Mouse (Mus musculus): ENCODE results near the gene Adcy3.

Gene Adcy3

GRCm38 (mm10) chr12:4132941-4133846, at the start of gene Adcy3:
Gene Adcy3 (plus strand): TSS chr12:4133103.
- peak; percentile 47 for DNase-seq

GRCm38 (mm10) chr12:4083441-4083840, 49.5 kb upstream of the Adcy3 start:
- DNase-seq: no peak

GRCm38 (mm10) chr12:4107383-4107782, 25.5 kb upstream of the Adcy3 start:
- DNase-seq: peak; percentile 78

- DNase-seq: peak; percentile 8
Measured at GRCm38 (mm10) chr12:4116132-4116531, 16.8 kb upstream of the Adcy3 start.

- no peak for DNase-seq
Measured at GRCm38 (mm10) chr12:4117136-4117535, 15.8 kb upstream of the Adcy3 start.

- no peak for DNase-seq
Measured at GRCm38 (mm10) chr12:4117579-4117978, 15.3 kb upstream of the Adcy3 start.

- DNase-seq: no peak
Measured at GRCm38 (mm10) chr12:4127346-4127745, 5.6 kb upstream of the Adcy3 start.

- DNase-seq: no peak
Measured at GRCm38 (mm10) chr12:4133847-4134212, 927 bp downstream of the Adcy3 start.

GRCm38 (mm10) chr12:4143179-4143578, 10.3 kb downstream of the Adcy3 start:
- no peak for DNase-seq

- no peak for DNase-seq
Measured at GRCm38 (mm10) chr12:4150936-4151335, 18.0 kb downstream of the Adcy3 start.

GRCm38 (mm10) chr12:4151969-4152368, 19.1 kb downstream of the Adcy3 start:
- no peak for DNase-seq

- no peak for DNase-seq
Measured at GRCm38 (mm10) chr12:4157466-4157865, 24.6 kb downstream of the Adcy3 start.

- DNase-seq: no peak
Measured at GRCm38 (mm10) chr12:4158179-4158578, 25.3 kb downstream of the Adcy3 start.

GRCm38 (mm10) chr12:4158868-4159632, 26.1 kb downstream of the Adcy3 start:
- no peak for DNase-seq

GRCm38 (mm10) chr12:4160322-4160721, 27.4 kb downstream of the Adcy3 start:
- no peak for DNase-seq

GRCm38 (mm10) chr12:4162886-4163285, 30.0 kb downstream of the Adcy3 start:
- DNase-seq: no peak

- DNase-seq: no peak
Measured at GRCm38 (mm10) chr12:4166970-4167369, 34.1 kb downstream of the Adcy3 start.

GRCm38 (mm10) chr12:4169058-4169457, 36.2 kb downstream of the Adcy3 start:
- DNase-seq: no peak

- no peak for DNase-seq
Measured at GRCm38 (mm10) chr12:4169622-4170021, 36.7 kb downstream of the Adcy3 start.

GRCm38 (mm10) chr12:4173108-4173790, 40.3 kb downstream of the Adcy3 start:
- no peak for DNase-seq

GRCm38 (mm10) chr12:4178839-4179238, 45.9 kb downstream of the Adcy3 start:
- no peak for DNase-seq

- peak; percentile 66 for DNase-seq
Measured at GRCm38 (mm10) chr12:4179671-4180233, 46.8 kb downstream of the Adcy3 start.

- DNase-seq: no peak
Measured at GRCm38 (mm10) chr12:4180507-4180906, 47.6 kb downstream of the Adcy3 start.

Data from lung, postnatal 36 days (tissue).